Mouse (Mus musculus) ES-E14 (cell line): ENCODE data around the gene Itga10.

Experiments
- CHD2 ChIP-seq: IDR thresholded peaks from 2 replicates; pipeline ENCODE4 v1.6.1; 2014; ENCODE audit warnings: mild to moderate bottlenecking, low read depth, low read length, inconsistent platforms
- HCFC1 ChIP-seq: IDR thresholded peaks from 2 replicates; pipeline ENCODE4 v1.6.1; 2012; ENCODE audit warnings: low read length, inconsistent platforms, borderline replicate concordance; ENCODE audit not compliant: insufficient read depth
- MAFK ChIP-seq: IDR thresholded peaks from 2 replicates; pipeline ENCODE4 v1.6.1; 2014; ENCODE audit warnings: mild to moderate bottlenecking, low read depth, low read length, inconsistent platforms; ENCODE audit not compliant: insufficient read depth
- ZC3H11A ChIP-seq: IDR thresholded peaks from 2 replicates; pipeline ENCODE4 v1.6.1; 2012; ENCODE audit warnings: low read depth, mild to moderate bottlenecking, inconsistent platforms, low read length, borderline replicate concordance
- ZNF384 ChIP-seq: IDR thresholded peaks from 2 replicates; pipeline ENCODE4 v1.6.1; 2012; ENCODE audit warnings: low read depth, low read length, inconsistent platforms

DNA sequence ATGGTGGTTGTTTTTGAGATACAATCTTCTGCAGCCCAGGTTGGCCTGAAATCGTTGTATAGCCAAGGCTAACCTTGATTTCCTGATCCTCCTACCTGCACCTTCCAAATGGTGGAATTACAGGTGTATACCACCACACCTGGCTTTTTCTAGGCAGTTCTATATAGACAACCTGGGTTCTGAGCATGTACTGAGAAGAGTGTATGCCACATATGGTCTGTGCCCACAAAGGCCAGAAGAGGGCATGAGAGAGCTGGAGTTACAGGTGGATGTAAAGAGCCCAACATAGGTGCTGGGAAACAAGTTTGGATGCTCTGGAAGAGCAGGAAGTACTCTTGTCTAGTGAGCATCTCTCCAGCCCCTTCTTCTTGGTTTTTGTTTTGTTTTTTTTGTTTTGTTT is 21.9 kb downstream of the Itga10 start:
- no peak for TF ChIP-seq HCFC1
- no peak for TF ChIP-seq CHD2
- TF ChIP-seq ZNF384 = no peak
- TF ChIP-seq ZC3H11A = peak; percentile 63; the same call in 1 of the 2 replicates
- TF ChIP-seq MAFK = no peak
